Mouse (Mus musculus): ENCODE measurements around the gene Celf5.

Celf5 gene

GRCm38 (mm10) chr10:81482533-81482889, at the start of gene Celf5:
Gene Celf5, minus strand, starts transcription at chr10:81482709.
- ATAC-seq (ENCODE audit: insufficient number of reproducible peaks, low FRiP score, low TSS enrichment), result peak; percentile 59; the same call in 1 of the 2 replicates

- ATAC-seq (ENCODE audit: insufficient number of reproducible peaks, low FRiP score, low TSS enrichment), result no peak
Observed at GRCm38 (mm10) chr10:81526779-81527178, 44.3 kb upstream of the Celf5 start.

GRCm38 (mm10) chr10:81525017-81525694, 42.6 kb upstream of the Celf5 start:
- ATAC-seq (ENCODE audit: insufficient number of reproducible peaks, low FRiP score, low TSS enrichment), result no peak

GRCm38 (mm10) chr10:81524051-81524605, 41.6 kb upstream of the Celf5 start, which contains the start of gene Gna15:
Gene Gna15, minus strand, starts transcription at chr10:81524225.
- no peak for ATAC-seq (ENCODE audit: insufficient number of reproducible peaks, low FRiP score, low TSS enrichment)

GRCm38 (mm10) chr10:81523570-81523969, 41.1 kb upstream of the Celf5 start:
- ATAC-seq (ENCODE audit: insufficient number of reproducible peaks, low FRiP score, low TSS enrichment), result no peak

- ATAC-seq (ENCODE audit: insufficient number of reproducible peaks, low FRiP score, low TSS enrichment), result no peak
Observed at GRCm38 (mm10) chr10:81523142-81523541, 40.6 kb upstream of the Celf5 start.

GRCm38 (mm10) chr10:81519978-81520365, 37.5 kb upstream of the Celf5 start:
- no peak for ATAC-seq (ENCODE audit: insufficient number of reproducible peaks, low FRiP score, low TSS enrichment)

GRCm38 (mm10) chr10:81519227-81519977, 36.9 kb upstream of the Celf5 start:
- no peak for ATAC-seq (ENCODE audit: insufficient number of reproducible peaks, low FRiP score, low TSS enrichment)

GRCm38 (mm10) chr10:81518546-81518945, 36.0 kb upstream of the Celf5 start:
- no peak for ATAC-seq (ENCODE audit: insufficient number of reproducible peaks, low FRiP score, low TSS enrichment)

GRCm38 (mm10) chr10:81517227-81517626, 34.7 kb upstream of the Celf5 start:
- no peak for ATAC-seq (ENCODE audit: insufficient number of reproducible peaks, low FRiP score, low TSS enrichment)

GRCm38 (mm10) chr10:81513798-81514197, 31.3 kb upstream of the Celf5 start:
- ATAC-seq (ENCODE audit: insufficient number of reproducible peaks, low FRiP score, low TSS enrichment), result no peak

- no peak for ATAC-seq (ENCODE audit: insufficient number of reproducible peaks, low FRiP score, low TSS enrichment)
Observed at GRCm38 (mm10) chr10:81510246-81510810, 27.8 kb upstream of the Celf5 start.

- no peak for ATAC-seq (ENCODE audit: insufficient number of reproducible peaks, low FRiP score, low TSS enrichment)
Observed at GRCm38 (mm10) chr10:81507691-81508489, 25.4 kb upstream of the Celf5 start.

GRCm38 (mm10) chr10:81507095-81507494, 24.6 kb upstream of the Celf5 start:
- ATAC-seq (ENCODE audit: insufficient number of reproducible peaks, low FRiP score, low TSS enrichment), result no peak

- no peak for ATAC-seq (ENCODE audit: insufficient number of reproducible peaks, low FRiP score, low TSS enrichment)
Observed at GRCm38 (mm10) chr10:81505016-81505664, 22.6 kb upstream of the Celf5 start.

- ATAC-seq (ENCODE audit: insufficient number of reproducible peaks, low FRiP score, low TSS enrichment), result peak; percentile 23; the same call in 1 of the 2 replicates
Observed at GRCm38 (mm10) chr10:81502658-81503057, 20.1 kb upstream of the Celf5 start.

GRCm38 (mm10) chr10:81501863-81502262, 19.4 kb upstream of the Celf5 start:
- no peak for ATAC-seq (ENCODE audit: insufficient number of reproducible peaks, low FRiP score, low TSS enrichment)

GRCm38 (mm10) chr10:81500032-81500431, 17.5 kb upstream of the Celf5 start, which contains the start of gene S1pr4:
Gene S1pr4, minus strand, starts transcription at chr10:81500132.
- no peak for ATAC-seq (ENCODE audit: insufficient number of reproducible peaks, low FRiP score, low TSS enrichment)

GRCm38 (mm10) chr10:81499250-81499901, 16.9 kb upstream of the Celf5 start:
- ATAC-seq (ENCODE audit: insufficient number of reproducible peaks, low FRiP score, low TSS enrichment), result no peak
